Mouse (Mus musculus): ENCODE measurements around the gene Neb. TPM values are rescaled to one million over a fixed set of nuclear protein-coding genes. Genes with fewer than 3 reads are reported as not detected.

Neb gene
- polyA plus RNA-seq, 1 experiment from 2014 or later, result 4.9 TPM

DNA sequence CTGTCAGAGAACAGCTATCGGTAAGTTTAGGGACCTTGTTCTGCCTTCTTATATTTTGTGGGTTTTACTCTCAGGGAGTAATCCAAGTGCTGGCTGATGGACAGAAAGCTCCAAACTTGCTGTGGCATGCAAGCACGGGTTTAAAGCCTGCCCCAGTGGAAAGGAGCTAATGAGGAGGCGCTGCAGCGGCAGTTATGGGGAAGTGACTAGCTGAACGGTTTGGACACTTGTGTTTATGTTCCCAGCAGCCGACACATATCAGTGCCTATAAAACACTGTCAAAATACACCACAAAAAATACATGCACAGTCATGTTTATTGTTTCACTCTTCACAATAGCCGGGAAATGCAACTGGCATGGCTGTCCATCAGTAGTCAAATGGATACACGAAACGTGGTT lies 81.5 kb downstream of the Neb start:
- no peak overlapping the region for H3K4me3 ChIP-seq (ENCODE audit: low read length)
- H3K27ac ChIP-seq (ENCODE audit: low read length), result no peak overlapping the region
- WGBS, result 73% methylated on average over 9 of the region's 9 CpGs
- ATAC-seq (ENCODE audit: low FRiP score, low TSS enrichment), result no peak
- H3K27me3 ChIP-seq (ENCODE audit: insufficient read depth, low read length), result no peaks in the 10 kb centered on the region
- no peak overlapping the region for H3K4me2 ChIP-seq (replicated peaks; ENCODE audit: low read depth, low read length)
- no peaks in the 10 kb centered on the region for H3K36me3 ChIP-seq (ENCODE audit: insufficient read depth, low read length)
- H3K9me3 ChIP-seq (ENCODE audit: low read length), result no peaks in the 10 kb centered on the region
- no peak overlapping the region for H3K9ac ChIP-seq (replicated peaks; ENCODE audit: low read length)
- H3K4me1 ChIP-seq (ENCODE audit: insufficient read depth, low read length), result no peaks in the 10 kb centered on the region

DNA sequence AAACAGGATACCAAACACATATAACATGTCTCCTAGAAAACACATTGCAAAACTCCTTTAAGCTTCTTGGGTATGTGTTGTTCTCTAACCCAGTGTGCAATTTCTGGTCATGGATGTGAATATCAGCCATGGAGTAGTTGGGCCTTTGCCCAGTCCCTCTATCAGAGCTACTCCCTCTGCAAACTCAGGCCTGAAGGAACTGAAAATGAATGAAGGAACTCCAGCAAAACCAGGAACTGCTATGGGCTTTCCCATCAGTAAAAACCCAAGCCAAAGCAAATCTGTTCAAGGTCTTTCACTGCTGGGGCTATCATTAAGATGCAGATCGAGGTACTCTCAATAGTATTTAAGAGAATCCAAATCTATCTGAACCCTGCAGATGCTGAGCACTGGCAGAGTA lies 90.8 kb downstream of the Neb start:
- no peak overlapping the region for H3K4me3 ChIP-seq (ENCODE audit: low read length)
- ATAC-seq (ENCODE audit: low FRiP score, low TSS enrichment), result no peak
- H3K4me1 ChIP-seq (ENCODE audit: insufficient read depth, low read length), result no peaks in the 10 kb centered on the region
- no peaks in the 10 kb centered on the region for H3K36me3 ChIP-seq (ENCODE audit: insufficient read depth, low read length)
- H3K9me3 ChIP-seq (ENCODE audit: low read length), result no peaks in the 10 kb centered on the region
- no peaks in the 10 kb centered on the region for H3K27me3 ChIP-seq (ENCODE audit: insufficient read depth, low read length)
- 86% methylated on average over 1 of the region's 1 CpGs for WGBS
- H3K4me2 ChIP-seq (replicated peaks; ENCODE audit: low read depth, low read length), result no peak overlapping the region
- H3K27ac ChIP-seq (ENCODE audit: low read length), result no peak overlapping the region
- no peak overlapping the region for H3K9ac ChIP-seq (replicated peaks; ENCODE audit: low read length)

DNA sequence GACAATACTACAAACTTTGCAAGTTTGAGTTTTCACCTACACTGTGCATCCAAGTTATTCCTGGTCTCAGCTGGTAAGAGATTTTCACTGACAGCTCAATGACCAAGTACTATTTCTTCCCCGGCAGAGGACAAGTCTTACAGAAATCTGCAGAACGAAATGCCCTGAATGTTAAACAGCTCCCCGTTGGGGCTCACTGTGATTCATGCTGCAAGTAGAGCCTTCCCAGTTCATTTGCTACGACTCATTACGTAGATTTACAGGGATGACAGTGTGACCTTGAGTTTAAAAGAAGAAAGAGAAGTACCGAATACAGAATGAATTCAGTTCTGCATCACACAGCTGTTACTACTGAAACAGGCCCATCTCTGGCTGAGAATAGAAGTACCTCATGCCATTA lies 91.9 kb downstream of the Neb start:
- Histone ChIP-seq H3K9ac (replicated peaks; ENCODE audit: low read length) (no peak overlapping the region), H3K27ac (ENCODE audit: low read length) (no peak overlapping the region), H3K4me1 (ENCODE audit: insufficient read depth, low read length) (no peaks in the 10 kb centered on the region), H3K27me3 (ENCODE audit: insufficient read depth, low read length) (no peaks in the 10 kb centered on the region), H3K36me3 (ENCODE audit: insufficient read depth, low read length) (no peaks in the 10 kb centered on the region), H3K4me2 (replicated peaks; ENCODE audit: low read depth, low read length) (no peak overlapping the region), H3K9me3 (ENCODE audit: low read length) (no peaks in the 10 kb centered on the region), H3K4me3 (ENCODE audit: low read length) (no peak overlapping the region)
- ATAC-seq (ENCODE audit: low FRiP score, low TSS enrichment), result no peak
- WGBS, result 52% methylated on average over 6 of the region's 6 CpGs

DNA sequence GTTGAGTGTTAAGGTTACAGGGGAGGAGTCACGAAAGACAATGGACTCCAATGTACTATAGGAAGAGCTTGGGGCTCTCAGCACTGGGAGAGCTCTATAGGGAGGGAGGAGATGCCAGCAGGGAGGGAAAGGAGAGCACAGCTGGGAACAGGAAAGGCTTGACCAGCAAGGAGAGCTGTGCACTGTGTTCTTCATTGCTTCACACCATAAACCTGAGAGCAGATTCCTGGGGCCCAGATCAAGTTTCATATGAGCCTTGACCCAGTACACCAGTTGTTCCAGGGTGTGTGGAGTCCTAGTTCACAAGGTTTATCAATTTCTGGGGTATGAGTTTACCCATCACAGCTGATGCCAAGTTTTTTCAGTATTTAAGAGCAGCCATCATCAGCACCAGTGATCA lies 106.1 kb downstream of the Neb start:
- WGBS, result 39% methylated on average over 1 of the region's 1 CpGs
- 0 out of 2 replicates have a peak, but pooled peaks have one; percentile 42 for ATAC-seq (ENCODE audit: low FRiP score, low TSS enrichment)

DNA sequence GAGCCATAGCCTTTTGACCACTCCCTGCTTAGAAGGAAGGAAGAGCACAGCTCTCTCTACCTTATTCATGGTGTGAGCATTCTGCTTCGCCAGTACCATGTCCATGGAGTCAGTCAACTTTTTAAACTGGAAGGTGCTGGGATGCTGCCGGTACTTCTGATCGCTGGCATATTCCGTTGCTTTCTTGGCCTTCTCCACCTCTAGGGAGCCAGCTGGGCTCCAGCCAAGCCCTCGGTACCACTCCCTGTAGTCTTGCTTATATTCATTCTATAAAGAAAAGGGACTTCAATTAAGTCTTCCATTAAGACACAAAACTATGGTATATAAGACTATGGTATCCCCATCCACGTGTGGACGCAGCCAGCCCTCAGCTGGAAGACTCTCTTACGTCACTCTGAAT lies 107.4 kb downstream of the Neb start:
- no peak for ATAC-seq (ENCODE audit: low FRiP score, low TSS enrichment)

More for the DNA sequence above, 106.1 kb downstream of the Neb start:
- Histone ChIP-seq H3K9me3 (ENCODE audit: low read length) (no peaks in the 10 kb centered on the region), H3K4me3 (ENCODE audit: low read length) (no peak overlapping the region), H3K36me3 (ENCODE audit: insufficient read depth, low read length) (no peaks in the 10 kb centered on the region), H3K27ac (ENCODE audit: low read length) (no peak overlapping the region), H3K4me2 (replicated peaks; ENCODE audit: low read depth, low read length) (no peak overlapping the region), H3K9ac (replicated peaks; ENCODE audit: low read length) (no peak overlapping the region), H3K4me1 (ENCODE audit: insufficient read depth, low read length) (peaks cover 4% of the 10 kb centered on the region; the same call in 1 of the 2 replicates), H3K27me3 (ENCODE audit: insufficient read depth, low read length) (no peaks in the 10 kb centered on the region)

DNA sequence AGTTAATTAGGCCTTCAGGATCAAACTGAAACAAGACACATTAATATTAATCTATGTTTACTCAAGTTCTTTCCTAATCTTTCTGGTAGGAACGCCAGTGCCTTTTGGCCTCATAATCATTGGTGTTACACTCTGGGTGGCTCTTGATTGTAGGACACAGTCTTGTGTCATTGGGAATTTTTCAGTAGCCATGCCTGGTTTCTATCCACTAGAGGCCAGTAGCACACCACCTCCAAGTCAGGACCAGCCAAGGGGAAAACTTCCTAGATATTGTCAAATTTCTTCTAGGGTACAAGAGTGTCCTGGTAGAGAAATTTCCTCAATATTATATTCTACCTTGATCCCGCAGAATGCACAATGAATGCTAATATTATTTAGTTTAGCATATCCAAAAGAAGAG lies 116.1 kb downstream of the Neb start:
- H3K27ac ChIP-seq (ENCODE audit: low read length), result no peak overlapping the region
- no peak overlapping the region for H3K4me2 ChIP-seq (replicated peaks; ENCODE audit: low read depth, low read length)
- 47% methylated on average over 2 of the region's 2 CpGs for WGBS
- H3K27me3 ChIP-seq (ENCODE audit: insufficient read depth, low read length), result no peaks in the 10 kb centered on the region
- no peaks in the 10 kb centered on the region for H3K36me3 ChIP-seq (ENCODE audit: insufficient read depth, low read length)
- no peaks in the 10 kb centered on the region for H3K4me1 ChIP-seq (ENCODE audit: insufficient read depth, low read length)
- H3K9me3 ChIP-seq (ENCODE audit: low read length), result no peaks in the 10 kb centered on the region
- no peak overlapping the region for H3K4me3 ChIP-seq (ENCODE audit: low read length)
- H3K9ac ChIP-seq (replicated peaks; ENCODE audit: low read length), result no peak overlapping the region
- ATAC-seq (ENCODE audit: low FRiP score, low TSS enrichment), result peak; percentile 42; the same call in 1 of the 2 replicates

More for the DNA sequence above, 107.4 kb downstream of the Neb start:
- H3K4me2 ChIP-seq (replicated peaks; ENCODE audit: low read depth, low read length), result no peak overlapping the region
- H3K27me3 ChIP-seq (ENCODE audit: insufficient read depth, low read length), result no peaks in the 10 kb centered on the region
- H3K27ac ChIP-seq (ENCODE audit: low read length), result no peak overlapping the region
- H3K4me1 ChIP-seq (ENCODE audit: insufficient read depth, low read length), result peaks cover 4% of the 10 kb centered on the region; the same call in 1 of the 2 replicates
- no peak overlapping the region for H3K4me3 ChIP-seq (ENCODE audit: low read length)
- 90% methylated on average over 8 of the region's 8 CpGs for WGBS
- H3K36me3 ChIP-seq (ENCODE audit: insufficient read depth, low read length), result no peaks in the 10 kb centered on the region
- H3K9me3 ChIP-seq (ENCODE audit: low read length), result no peaks in the 10 kb centered on the region
- H3K9ac ChIP-seq (replicated peaks; ENCODE audit: low read length), result no peak overlapping the region

DNA sequence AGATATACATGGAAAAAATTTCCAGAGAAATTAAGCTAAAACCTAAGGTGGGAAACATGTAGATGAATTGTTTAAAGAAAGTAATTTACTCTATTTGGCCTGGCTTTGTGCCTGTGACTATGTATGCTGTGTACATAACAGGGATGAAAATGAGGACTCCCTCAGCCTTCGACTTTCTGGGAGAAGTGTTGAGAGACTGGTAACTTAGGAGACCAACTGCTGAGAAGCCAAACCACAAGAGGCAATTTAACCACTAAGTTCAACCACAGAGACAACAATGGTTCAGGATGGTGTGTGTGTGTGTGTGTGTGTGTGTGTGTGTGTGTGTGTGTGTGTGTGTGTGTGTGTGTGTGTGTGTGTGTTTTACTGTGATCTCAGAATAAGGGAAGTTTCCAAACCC lies 126.2 kb downstream of the Neb start:
- H3K27me3 ChIP-seq (ENCODE audit: insufficient read depth, low read length), result no peaks in the 10 kb centered on the region
- no peak overlapping the region for H3K27ac ChIP-seq (ENCODE audit: low read length)
- no peak overlapping the region for H3K4me3 ChIP-seq (ENCODE audit: low read length)
- ATAC-seq (ENCODE audit: low FRiP score, low TSS enrichment), result no peak
- no peak overlapping the region for H3K9ac ChIP-seq (replicated peaks; ENCODE audit: low read length)
- H3K4me1 ChIP-seq (ENCODE audit: insufficient read depth, low read length), result no peaks in the 10 kb centered on the region
- H3K9me3 ChIP-seq (ENCODE audit: low read length), result no peaks in the 10 kb centered on the region
- H3K36me3 ChIP-seq (ENCODE audit: insufficient read depth, low read length), result no peaks in the 10 kb centered on the region
- WGBS, result 70% methylated on average over 1 of the region's 1 CpGs
- H3K4me2 ChIP-seq (replicated peaks; ENCODE audit: low read depth, low read length), result no peak overlapping the region

DNA sequence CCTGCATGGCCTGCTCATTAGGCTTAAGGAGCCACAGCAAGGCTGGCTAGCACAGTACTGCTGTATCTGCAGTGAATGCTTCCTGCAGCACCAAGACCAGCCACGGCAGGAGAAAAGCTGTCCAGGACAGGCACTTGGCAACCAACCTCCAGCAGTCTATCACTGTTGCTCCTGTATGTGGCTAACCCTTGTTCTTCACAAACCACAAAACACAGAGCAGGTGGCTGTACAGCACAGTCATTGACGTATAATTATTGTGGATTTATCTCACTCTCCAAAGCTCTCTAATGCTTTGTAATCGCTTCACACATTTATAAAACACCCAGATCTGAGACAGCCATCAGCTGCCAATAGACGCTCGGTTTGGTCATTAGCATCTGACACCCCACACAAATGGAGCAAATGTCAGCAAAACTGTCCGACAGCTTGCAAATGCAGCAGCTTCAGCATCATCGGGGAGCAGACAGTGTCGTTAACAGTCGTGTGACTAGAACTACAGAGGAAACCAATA lies 129.9 kb downstream of the Neb start:
- WGBS, result 58% methylated on average over 9 of the region's 9 CpGs
- H3K27ac ChIP-seq (ENCODE audit: low read length), result no peak overlapping the region
- no peak overlapping the region for H3K4me2 ChIP-seq (replicated peaks; ENCODE audit: low read depth, low read length)
- no peaks in the 10 kb centered on the region for H3K36me3 ChIP-seq (ENCODE audit: insufficient read depth, low read length)
- H3K4me3 ChIP-seq (ENCODE audit: low read length), result no peak overlapping the region
- no peak overlapping the region for H3K9ac ChIP-seq (replicated peaks; ENCODE audit: low read length)
- no peaks in the 10 kb centered on the region for H3K9me3 ChIP-seq (ENCODE audit: low read length)
- no peak for ATAC-seq (ENCODE audit: low FRiP score, low TSS enrichment)
- H3K4me1 ChIP-seq (ENCODE audit: insufficient read depth, low read length), result no peaks in the 10 kb centered on the region
- no peaks in the 10 kb centered on the region for H3K27me3 ChIP-seq (ENCODE audit: insufficient read depth, low read length)

DNA sequence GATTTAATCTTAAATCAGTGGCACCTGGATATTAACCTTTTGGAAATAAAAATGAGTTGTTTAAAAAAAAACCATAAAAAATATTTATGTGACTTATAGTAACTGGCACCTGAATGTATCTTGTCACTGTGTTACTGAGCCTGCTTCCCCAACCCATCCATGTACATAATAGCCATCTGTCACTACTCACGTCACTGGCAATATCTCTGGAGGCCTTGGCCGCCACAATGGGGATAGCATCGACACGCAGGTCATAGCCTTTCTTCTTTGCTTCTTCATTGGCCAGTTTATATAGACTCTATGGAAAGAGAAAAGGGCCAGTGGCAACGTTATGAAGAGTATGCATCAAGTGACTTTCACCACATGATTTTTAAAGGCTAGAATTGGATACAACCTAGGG lies 133.2 kb downstream of the Neb start:
- 88% methylated on average over 5 of the region's 5 CpGs for WGBS

DNA sequence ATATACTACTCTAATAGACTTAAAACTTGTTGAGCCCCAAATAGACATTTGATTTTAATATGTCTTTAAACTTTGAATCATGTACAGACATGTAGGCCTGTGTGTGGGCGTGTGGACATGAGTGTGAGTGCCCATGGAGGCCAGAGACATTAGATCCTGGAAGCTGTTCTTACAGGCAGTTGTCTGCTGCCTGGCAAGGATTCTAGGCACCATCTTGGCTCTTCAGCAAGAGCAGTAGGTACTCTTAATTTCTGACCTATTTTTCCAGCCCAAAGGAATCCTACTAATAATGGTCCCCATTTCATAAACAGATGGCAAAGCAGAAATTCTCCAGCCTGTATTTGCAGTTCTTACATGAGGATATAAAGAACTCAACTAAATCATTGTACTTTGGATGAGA lies 135.6 kb downstream of the Neb start:
- Histone ChIP-seq H3K27ac (ENCODE audit: low read length) (no peak overlapping the region), H3K36me3 (ENCODE audit: insufficient read depth, low read length) (no peaks in the 10 kb centered on the region), H3K4me1 (ENCODE audit: insufficient read depth, low read length) (no peaks in the 10 kb centered on the region), H3K4me2 (replicated peaks; ENCODE audit: low read depth, low read length) (no peak overlapping the region), H3K4me3 (ENCODE audit: low read length) (no peak overlapping the region), H3K27me3 (ENCODE audit: insufficient read depth, low read length) (no peaks in the 10 kb centered on the region), H3K9ac (replicated peaks; ENCODE audit: low read length) (no peak overlapping the region), H3K9me3 (ENCODE audit: low read length) (no peaks in the 10 kb centered on the region)
- ATAC-seq (ENCODE audit: low FRiP score, low TSS enrichment), result no peak
- 91% methylated on average over 1 of the region's 1 CpGs for WGBS

More for the DNA sequence above, 133.2 kb downstream of the Neb start:
- no peaks in the 10 kb centered on the region for H3K9me3 ChIP-seq (ENCODE audit: low read length)
- no peak overlapping the region for H3K9ac ChIP-seq (replicated peaks; ENCODE audit: low read length)
- H3K4me3 ChIP-seq (ENCODE audit: low read length), result no peak overlapping the region
- H3K27me3 ChIP-seq (ENCODE audit: insufficient read depth, low read length), result no peaks in the 10 kb centered on the region
- H3K36me3 ChIP-seq (ENCODE audit: insufficient read depth, low read length), result no peaks in the 10 kb centered on the region
- no peak for ATAC-seq (ENCODE audit: low FRiP score, low TSS enrichment)
- H3K4me1 ChIP-seq (ENCODE audit: insufficient read depth, low read length), result no peaks in the 10 kb centered on the region
- no peak overlapping the region for H3K4me2 ChIP-seq (replicated peaks; ENCODE audit: low read depth, low read length)
- H3K27ac ChIP-seq (ENCODE audit: low read length), result no peak overlapping the region

Data from kidney, embryonic 16.5 days (tissue).